Mouse (Mus musculus) kidney, adult 2 months (tissue): ENCODE measurements at regions not wholly inside any gene's neighbourhood (a gene's known extent, or its start where the extent isn't known, plus 50 kb on each side); places are given as distances from the start of the nearest gene placed in this dataset.

Experiments used
- CTCF ChIP-seq: fragments of 200-500 bp; conservative IDR thresholded peaks from 2 replicates; pipeline ENCODE4 v1.5.1; 2011; ENCODE audit warnings: low read depth, mild to moderate bottlenecking, control low read depth, low read length, moderate library complexity, mixed read lengths; ENCODE audit not compliant: insufficient read depth, insufficient read length
- POLR2A ChIP-seq: fragments of 200-500 bp; IDR thresholded peaks from one replicate; pipeline ENCODE4 v1.6.1; 2011; ENCODE audit warnings: low read depth, low read length, control low read depth

- TF ChIP-seq POLR2A (no peak), CTCF (no peak)
Measured at GRCm38 (mm10) chr10:18941447-18941846, 74.0 kb downstream of the Tnfaip3 start.
